Mouse (Mus musculus) C2C12 (cell line): Measurements from ENCODE around the gene Cmss1.

ENCODE experiments used
- CEBPB ChIP-seq: IDR thresholded peaks from one replicate; pipeline ENCODE4 v1.6.1; 2011; ENCODE audit warnings: low read depth, mild to moderate bottlenecking, control low read depth, moderate library complexity
- CTCF ChIP-seq: IDR thresholded peaks from one replicate; pipeline ENCODE4 v1.5.1; 2011; ENCODE audit not compliant: control insufficient read depth, insufficient read depth, insufficient read length
- MAX ChIP-seq: IDR thresholded peaks from one replicate; pipeline ENCODE4 v1.6.1; 2011; ENCODE audit warnings: mild to moderate bottlenecking, control low read depth
- USF1 ChIP-seq: IDR thresholded peaks from one replicate; pipeline ENCODE4 v1.6.1; 2011; ENCODE audit warnings: low read depth, mild to moderate bottlenecking, control low read depth, moderate library complexity

GRCm38 (mm10) chr16:57396249-57396648 is 210.4 kb downstream of the Cmss1 start:
- no peak for TF ChIP-seq CTCF
- TF ChIP-seq MAX = no peak
- TF ChIP-seq CEBPB = no peak
- TF ChIP-seq USF1 = no peak
